Mouse (Mus musculus) forebrain, embryonic 11.5 days (tissue): ENCODE results near the gene Tnnc2. TPM values are rescaled to one million over a fixed set of nuclear protein-coding genes. Genes with fewer than 3 reads are reported as not detected.

Source experiments
- ATAC-seq: fragments of 200-750 bp; cut with Nextera tagmentation; replicated peaks from 2 replicates; pipeline ENCODE4 v1.8.0; 2017; ENCODE audit warnings: moderate TSS enrichment; ENCODE audit not compliant: low FRiP score
- DNase-seq: peaks from one replicate; pipeline ENCODE4 v3.0.0-alpha.2; 2017; ENCODE audit warnings: low spot score
- H3K27ac ChIP-seq: fragments of 300-500 bp; sonication (generic); 2 replicates; pipeline ENCODE4 v1.5.1; 2014; ENCODE audit warnings: low read depth, low read length
- H3K27me3 ChIP-seq: fragments of 300-500 bp; sonication (generic); 2 replicates; pipeline ENCODE4 v1.6.1; 2014; ENCODE audit warnings: mild to moderate bottlenecking, low read length, mixed read lengths; ENCODE audit not compliant: control insufficient read depth, insufficient read depth
- H3K36me3 ChIP-seq: fragments of 300-500 bp; sonication (generic); 2 replicates; pipeline ENCODE4 v1.6.1; 2014; ENCODE audit warnings: mild to moderate bottlenecking, low read length, moderate library complexity, mixed read lengths; ENCODE audit not compliant: control insufficient read depth, insufficient read depth
- H3K4me1 ChIP-seq: fragments of 300-500 bp; sonication (generic); replicated peaks from 2 replicates; pipeline ENCODE4 v1.6.1; 2014; ENCODE audit warnings: low read length, mixed read lengths; ENCODE audit not compliant: control insufficient read depth, insufficient read depth
- H3K4me2 ChIP-seq: fragments of 300-500 bp; sonication (generic); 2 replicates; pipeline ENCODE4 v1.6.1; 2014; ENCODE audit warnings: low read depth, mild to moderate bottlenecking, low read length, moderate library complexity, mixed read lengths; ENCODE audit not compliant: severe bottlenecking
- H3K4me3 ChIP-seq: fragments of 300-500 bp; sonication (generic); 2 replicates; pipeline ENCODE4 v1.5.1; 2014; ENCODE audit warnings: low read depth, low read length
- H3K9ac ChIP-seq: fragments of 300-500 bp; sonication (generic); 2 replicates; pipeline ENCODE4 v1.6.1; 2014; ENCODE audit warnings: low read length
- H3K9me3 ChIP-seq: fragments of 300-500 bp; sonication (generic); 2 replicates; pipeline ENCODE4 v1.6.1; 2016; ENCODE audit warnings: low read length, mixed read lengths; ENCODE audit not compliant: control insufficient read depth
- WGBS: fragments of 180-500 bp; shearing (Covaris S2); extraction: QIAGEN DNeasy Blood & Tissue Kit; methylation state at CpG from one replicate; pipeline ENCODE4 v1.1.7; 2014; 5-methylcytosine and 5-hydroxymethylcytosine counted together
- polyA plus RNA-seq: library from polyadenylated mRNA; unstranded; fragments of >200 nt; fragmentation: Nextera tagmentation; extraction: Ambion mirVana; gene quantifications from 2 replicates; pipeline ENCODE4 v1.2.1, GENCODE M21; 2014

Tnnc2 gene
- polyA plus RNA-seq, 1 experiment from 2014 or later: not detected

DNA sequence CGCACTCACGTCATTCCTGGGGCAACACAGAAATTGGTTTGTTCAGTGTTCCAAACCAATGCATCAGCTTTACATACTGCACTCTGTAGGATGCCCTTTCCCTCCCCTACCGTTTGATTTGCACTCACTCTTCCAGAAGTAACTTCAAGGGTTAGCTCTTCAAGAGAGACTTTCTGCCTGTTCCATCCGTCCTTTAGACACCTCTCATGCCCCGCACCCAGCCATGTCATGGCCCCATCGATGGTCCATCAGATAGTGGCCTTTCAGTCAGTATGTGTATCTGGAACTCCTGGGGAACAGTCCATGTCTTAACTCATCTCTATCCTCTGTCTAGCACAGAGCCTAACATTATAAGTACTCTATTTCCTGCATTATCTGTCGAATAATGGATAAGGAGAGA, 17.2 kb downstream of the Tnnc2 start:
- Histone ChIP-seq H3K4me3 (no peak overlapping the region), H3K4me1 (no peaks in the 10 kb centered on the region), H3K9ac (no peak overlapping the region), H3K9me3 (no peaks in the 10 kb centered on the region), H3K27me3 (no peaks in the 10 kb centered on the region), H3K27ac (no peak overlapping the region), H3K36me3 (no peaks in the 10 kb centered on the region; the same call in 1 of the 2 replicates), H3K4me2 (no peak overlapping the region)
- WGBS: 94% methylated on average over 7 of the region's 7 CpGs
- no peak for DNase-seq
- no peak for ATAC-seq

- 97% methylated on average over 4 of the region's 4 CpGs for WGBS
- Histone ChIP-seq H3K4me2 (no peak overlapping the region), H3K27ac (no peak overlapping the region), H3K9ac (no peak overlapping the region), H3K4me1 (no peaks in the 10 kb centered on the region), H3K9me3 (no peaks in the 10 kb centered on the region), H3K4me3 (no peak overlapping the region), H3K27me3 (no peaks in the 10 kb centered on the region), H3K36me3 (no peaks in the 10 kb centered on the region; the same call in 1 of the 2 replicates)
- DNase-seq (no peak), ATAC-seq (no peak)
Measured at GRCm38 (mm10) chr2:164761971-164762370, 17.8 kb downstream of the Tnnc2 start.

DNA sequence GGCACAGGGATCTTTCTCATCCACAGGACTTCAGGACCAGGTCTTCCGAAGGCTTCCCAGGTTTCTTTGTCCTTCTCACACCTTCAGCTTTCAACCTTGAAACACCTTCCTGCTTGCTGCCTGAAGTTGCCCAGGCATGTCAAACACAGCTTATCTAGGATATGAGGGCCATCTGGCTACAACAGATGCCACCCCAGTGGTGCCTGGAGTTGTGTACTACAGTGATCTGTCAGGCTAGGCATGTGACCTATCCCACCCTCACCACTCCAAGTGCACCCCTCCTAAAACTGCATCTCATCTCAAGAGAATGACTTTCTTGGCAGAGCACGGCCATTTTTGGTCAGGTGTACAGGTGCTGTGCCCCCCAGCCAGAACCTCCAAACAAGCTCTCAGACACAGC, 18.3 kb downstream of the Tnnc2 start:
- DNase-seq: no peak
- no peaks in the 10 kb centered on the region for H3K4me1 ChIP-seq
- WGBS: 86% methylated on average over 2 of the region's 2 CpGs
- H3K27me3 ChIP-seq: no peaks in the 10 kb centered on the region
- H3K36me3 ChIP-seq: no peaks in the 10 kb centered on the region; the same call in 1 of the 2 replicates
- H3K27ac ChIP-seq: no peak overlapping the region
- H3K9ac ChIP-seq: no peak overlapping the region
- H3K9me3 ChIP-seq: no peaks in the 10 kb centered on the region
- H3K4me2 ChIP-seq: no peak overlapping the region
- H3K4me3 ChIP-seq: no peak overlapping the region
- ATAC-seq: no peak

GRCm38 (mm10) chr2:164760059-164760833, 19.5 kb downstream of the Tnnc2 start:
- H3K9me3 ChIP-seq: no peaks in the 10 kb centered on the region
- no peak overlapping the region for H3K9ac ChIP-seq
- no peak overlapping the region for H3K27ac ChIP-seq
- DNase-seq: no peak
- WGBS: 90% methylated on average over 4 of the region's 4 CpGs
- no peak for ATAC-seq
- no peak overlapping the region for H3K4me3 ChIP-seq
- no peaks in the 10 kb centered on the region for H3K4me1 ChIP-seq
- H3K27me3 ChIP-seq: no peaks in the 10 kb centered on the region
- no peak overlapping the region for H3K4me2 ChIP-seq
- no peaks in the 10 kb centered on the region; the same call in 1 of the 2 replicates for H3K36me3 ChIP-seq

GRCm38 (mm10) chr2:164758692-164759091, 21.1 kb downstream of the Tnnc2 start:
- Histone ChIP-seq H3K27me3 (no peaks in the 10 kb centered on the region), H3K9ac (no peak overlapping the region), H3K27ac (no peak overlapping the region), H3K4me1 (no peaks in the 10 kb centered on the region), H3K4me3 (no peak overlapping the region), H3K36me3 (peaks cover 2% of the 10 kb centered on the region), H3K4me2 (no peak overlapping the region), H3K9me3 (no peaks in the 10 kb centered on the region)
- no peak for ATAC-seq
- DNase-seq: no peak
- 74% methylated on average over 1 of the region's 1 CpGs for WGBS

DNA sequence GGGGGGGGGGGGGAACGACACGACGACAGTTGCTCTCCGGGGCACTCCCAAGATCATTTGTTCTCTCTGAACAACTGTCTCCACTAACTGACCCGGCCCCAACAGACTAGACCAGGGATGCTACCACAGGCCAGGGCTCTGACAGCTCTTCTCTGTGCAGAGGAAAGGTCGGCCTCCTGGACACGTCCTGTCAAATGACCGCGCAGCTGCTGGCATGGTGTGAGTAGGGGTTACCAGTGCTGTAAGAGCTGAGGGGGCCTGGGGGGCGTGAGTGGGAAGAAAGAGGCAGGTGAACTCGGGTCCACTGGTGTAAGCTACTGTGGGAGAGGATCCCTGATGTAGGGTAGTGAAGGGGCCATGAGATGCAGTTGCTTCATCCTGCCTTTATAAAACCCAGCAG, 21.9 kb downstream of the Tnnc2 start:
- no peak for ATAC-seq
- H3K27me3 ChIP-seq: no peaks in the 10 kb centered on the region
- no peak for DNase-seq
- peaks cover 2% of the 10 kb centered on the region for H3K36me3 ChIP-seq
- 88% methylated on average over 11 of the region's 11 CpGs for WGBS
- H3K9ac ChIP-seq: no peak overlapping the region
- no peak overlapping the region for H3K4me2 ChIP-seq
- no peak overlapping the region for H3K27ac ChIP-seq
- H3K9me3 ChIP-seq: no peaks in the 10 kb centered on the region
- no peak overlapping the region for H3K4me3 ChIP-seq
- no peaks in the 10 kb centered on the region for H3K4me1 ChIP-seq

- ATAC-seq (no peak), DNase-seq (no peak)
- 89% methylated on average over 2 of the region's 2 CpGs for WGBS
- H3K4me1 ChIP-seq: no peaks in the 10 kb centered on the region
- H3K4me3 ChIP-seq: no peak overlapping the region
- no peak overlapping the region for H3K4me2 ChIP-seq
- H3K36me3 ChIP-seq: peaks cover 2% of the 10 kb centered on the region
- no peak overlapping the region for H3K27ac ChIP-seq
- H3K27me3 ChIP-seq: no peaks in the 10 kb centered on the region
- H3K9me3 ChIP-seq: no peaks in the 10 kb centered on the region
- no peak overlapping the region for H3K9ac ChIP-seq
Measured at GRCm38 (mm10) chr2:164754800-164755199, 25.0 kb downstream of the Tnnc2 start.

GRCm38 (mm10) chr2:164754105-164754504, 25.7 kb downstream of the Tnnc2 start:
- peaks cover 2% of the 10 kb centered on the region for H3K36me3 ChIP-seq
- no peak for DNase-seq

DNA sequence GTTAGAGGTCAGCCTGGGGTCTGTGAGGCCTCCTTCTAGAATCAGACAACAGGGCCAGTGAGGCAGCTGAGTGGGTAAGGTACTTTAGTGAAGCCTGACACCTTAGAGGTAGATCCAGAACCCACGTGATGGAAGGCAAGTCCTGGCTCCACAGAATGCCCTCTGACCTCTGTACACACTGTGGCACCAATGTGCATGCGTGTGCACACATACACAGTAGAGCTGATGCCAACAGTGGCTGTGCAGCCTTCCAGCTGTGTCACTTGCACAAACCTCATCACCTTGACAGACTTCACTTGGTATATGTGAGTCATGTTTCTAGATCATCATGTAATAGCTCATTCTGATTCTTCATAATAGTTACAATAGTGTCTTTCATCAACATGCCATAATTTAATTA, 27.3 kb downstream of the Tnnc2 start:
- Histone ChIP-seq H3K4me3 (no peak overlapping the region), H3K27me3 (no peaks in the 10 kb centered on the region), H3K36me3 (peaks cover 2% of the 10 kb centered on the region), H3K9me3 (no peaks in the 10 kb centered on the region), H3K27ac (no peak overlapping the region), H3K4me1 (0 out of 2 replicates have a peak, but pooled peaks cover under 1% of the 10 kb centered on the region), H3K4me2 (no peak overlapping the region), H3K9ac (no peak overlapping the region)
- WGBS: 98% methylated on average over 2 of the region's 2 CpGs
- ATAC-seq: no peak
- DNase-seq: no peak

More at GRCm38 (mm10) chr2:164754105-164754504, 25.7 kb downstream of the Tnnc2 start:
- no peak overlapping the region for H3K4me3 ChIP-seq
- no peak for ATAC-seq
- no peaks in the 10 kb centered on the region for H3K4me1 ChIP-seq
- WGBS: 93% methylated on average over 11 of the region's 11 CpGs
- H3K9me3 ChIP-seq: no peaks in the 10 kb centered on the region
- H3K9ac ChIP-seq: no peak overlapping the region
- H3K4me2 ChIP-seq: no peak overlapping the region
- H3K27me3 ChIP-seq: no peaks in the 10 kb centered on the region
- H3K27ac ChIP-seq: no peak overlapping the region
